Mouse (Mus musculus): ENCODE results near the gene Plch1. TPM values are rescaled to one million over a fixed set of nuclear protein-coding genes. Genes with fewer than 3 reads are reported as not detected.

Gene Plch1
- polyA plus RNA-seq, 1 experiment from 2014 or later = 0.68 TPM

DNA sequence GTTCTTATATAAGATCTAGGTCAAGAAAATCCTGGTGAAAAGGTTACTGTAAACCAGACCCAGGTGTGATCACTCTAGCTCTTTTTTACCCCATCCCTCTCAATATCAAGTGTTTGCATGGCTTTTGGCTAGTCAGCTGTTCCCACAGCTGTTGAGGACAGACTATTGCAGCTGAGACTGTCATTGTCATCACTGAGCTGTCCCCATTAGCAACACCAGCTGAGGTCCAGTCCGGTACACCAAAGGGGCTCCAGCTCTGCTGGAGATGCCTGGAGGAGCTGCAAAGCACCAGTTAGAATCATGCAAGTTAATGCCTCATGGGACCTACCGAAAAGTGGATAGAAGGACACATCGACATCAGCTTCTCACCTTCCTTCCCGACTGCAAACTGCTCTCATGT is 206.5 kb downstream of the Plch1 start:
- no peak overlapping the region for H3K27ac ChIP-seq (ENCODE audit: poor library complexity, severe bottlenecking)
- no peaks in the 10 kb centered on the region for H3K4me1 ChIP-seq (replicated peaks)
- H3K4me3 ChIP-seq = no peak overlapping the region
- no peaks in the 10 kb centered on the region for H3K27me3 ChIP-seq (replicated peaks)
- no peak overlapping the region for H3K4me2 ChIP-seq
- WGBS = 83% methylated on average over 4 of the region's 4 CpGs
- no peaks in the 10 kb centered on the region for H3K36me3 ChIP-seq
- no peak for ATAC-seq (ENCODE audit: insufficient number of reproducible peaks, low FRiP score)
- no peak overlapping the region for H3K9ac ChIP-seq
- H3K9me3 ChIP-seq (replicated peaks) = no peaks in the 10 kb centered on the region

DNA sequence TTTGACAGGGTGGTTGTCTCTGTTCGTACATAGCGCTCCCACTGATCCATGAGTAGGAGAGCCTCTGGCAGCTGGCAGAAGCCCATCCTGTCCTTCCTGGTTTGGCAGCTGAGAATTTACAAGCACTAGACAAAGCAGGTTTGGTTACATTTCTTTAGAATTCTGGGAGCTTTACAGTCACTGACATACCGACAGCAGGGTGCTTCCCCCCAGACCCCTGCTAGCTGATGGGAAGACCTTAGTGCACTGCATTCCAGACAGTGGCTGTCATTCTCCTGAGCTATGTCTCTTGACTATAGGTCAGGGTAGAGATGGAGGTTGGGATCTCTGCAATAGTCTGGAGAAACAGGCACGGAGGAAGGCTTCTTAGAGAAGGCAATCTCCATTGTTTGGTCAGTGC is 230.5 kb downstream of the Plch1 start:
- Histone ChIP-seq H3K4me1 (replicated peaks) (no peaks in the 10 kb centered on the region), H3K4me3 (no peak overlapping the region), H3K36me3 (no peaks in the 10 kb centered on the region), H3K27me3 (replicated peaks) (no peaks in the 10 kb centered on the region), H3K27ac (ENCODE audit: poor library complexity, severe bottlenecking) (no peak overlapping the region), H3K4me2 (no peak overlapping the region), H3K9ac (no peak overlapping the region), H3K9me3 (replicated peaks) (no peaks in the 10 kb centered on the region)
- no peak for ATAC-seq (ENCODE audit: insufficient number of reproducible peaks, low FRiP score)
- WGBS = 77% methylated on average over 4 of the region's 4 CpGs

DNA sequence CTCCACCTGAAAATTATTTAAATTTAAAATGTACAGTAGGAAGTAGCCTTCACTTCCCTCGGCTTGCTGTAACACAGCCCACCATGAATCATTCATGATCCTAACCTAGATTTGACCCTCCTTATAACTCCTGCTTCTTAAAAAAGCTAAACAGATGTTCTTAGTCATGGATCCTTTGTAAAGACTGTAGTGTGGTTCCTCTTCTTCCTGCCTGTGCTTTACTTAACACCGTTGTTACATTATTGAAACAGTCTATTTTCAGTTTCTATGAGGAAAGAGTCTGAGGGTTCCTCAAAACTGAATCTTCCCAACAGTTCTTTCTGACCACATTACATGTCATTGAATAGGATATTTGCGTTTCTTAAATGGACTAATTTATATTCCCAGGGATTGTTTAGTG is 234.0 kb downstream of the Plch1 start:
- Histone ChIP-seq H3K36me3 (no peaks in the 10 kb centered on the region), H3K4me2 (no peak overlapping the region), H3K4me3 (no peak overlapping the region), H3K9me3 (replicated peaks) (no peaks in the 10 kb centered on the region), H3K27me3 (replicated peaks) (no peaks in the 10 kb centered on the region), H3K27ac (ENCODE audit: poor library complexity, severe bottlenecking) (no peak overlapping the region), H3K9ac (no peak overlapping the region), H3K4me1 (replicated peaks) (no peaks in the 10 kb centered on the region)
- WGBS = 74% methylated on average over 3 of the region's 3 CpGs
- ATAC-seq (ENCODE audit: insufficient number of reproducible peaks, low FRiP score) = no peak

DNA sequence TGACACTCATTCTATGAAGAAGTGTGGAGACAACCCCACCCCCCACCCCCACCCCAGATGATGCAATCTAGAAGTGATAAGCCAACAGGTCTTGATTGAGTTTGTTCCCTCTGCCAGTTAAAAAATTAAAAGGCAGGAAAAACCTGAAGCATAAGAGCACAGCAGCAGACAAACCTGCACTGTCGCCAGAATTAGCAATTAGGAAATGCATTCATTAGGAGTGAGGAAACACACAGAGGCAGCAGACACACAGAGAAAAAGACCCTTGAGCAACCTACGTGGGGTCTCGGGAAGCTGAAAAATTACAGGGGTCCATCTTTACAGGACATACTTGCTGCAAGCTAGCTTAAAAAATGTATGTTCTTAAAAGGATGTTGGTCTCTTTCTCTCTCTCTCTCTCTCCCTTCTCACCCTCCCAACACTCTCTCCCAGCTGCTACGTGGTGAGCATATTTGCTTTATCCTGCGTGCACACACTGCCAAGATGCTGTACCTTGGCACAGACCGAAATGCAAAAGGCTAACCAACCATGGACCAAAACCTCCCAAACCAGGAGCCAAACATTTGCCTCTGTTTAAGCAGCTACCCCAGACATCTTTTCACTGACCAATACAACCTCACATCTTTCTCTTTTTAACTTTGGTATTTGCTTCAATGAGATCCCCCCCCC is 234.6 kb downstream of the Plch1 start:
- Histone ChIP-seq H3K27ac (ENCODE audit: poor library complexity, severe bottlenecking) (no peak overlapping the region), H3K4me1 (replicated peaks) (no peaks in the 10 kb centered on the region), H3K4me2 (no peak overlapping the region), H3K9me3 (replicated peaks) (no peaks in the 10 kb centered on the region), H3K27me3 (replicated peaks) (no peaks in the 10 kb centered on the region), H3K36me3 (no peaks in the 10 kb centered on the region), H3K4me3 (no peak overlapping the region), H3K9ac (no peak overlapping the region)
- 78% methylated on average over 6 of the region's 6 CpGs for WGBS
- ATAC-seq (ENCODE audit: insufficient number of reproducible peaks, low FRiP score) = no peak

Other genes starting within 250 kb of the Plch1 start
- 5.3 and 5.7 TPM in 2 replicates for gene E130311K13Rik, start 30.0 kb upstream of the Plch1 start, polyA plus RNA-seq (2016; fragmentation: Nextera tagmentation; extraction: Ambion mirVana)
- 10.3 and 10.7 TPM in 2 replicates for gene Slc33a1, start 65.3 kb upstream of the Plch1 start, polyA plus RNA-seq (2016; fragmentation: Nextera tagmentation; extraction: Ambion mirVana)
- 45.6 TPM in 2 replicates for gene Gmps, start 76.6 kb upstream of the Plch1 start, polyA plus RNA-seq (2016; fragmentation: Nextera tagmentation; extraction: Ambion mirVana)
- 0.03 and 0.05 TPM in 2 replicates for gene Vmn2r1, start 182.1 kb upstream of the Plch1 start, polyA plus RNA-seq (2016; fragmentation: Nextera tagmentation; extraction: Ambion mirVana)
- gene Vmn2r2, start 242.5 kb upstream of the Plch1 start, polyA plus RNA-seq (2016; fragmentation: Nextera tagmentation; extraction: Ambion mirVana) = not detected in 2 replicates

Measured in heart, embryonic 12.5 days (tissue).